Mouse (Mus musculus): ENCODE measurements around the gene Tmem114.
A peak's percentile ranks its signal among the peaks of the same experiment; 100 is the strongest.

Gene Tmem114

DNA sequence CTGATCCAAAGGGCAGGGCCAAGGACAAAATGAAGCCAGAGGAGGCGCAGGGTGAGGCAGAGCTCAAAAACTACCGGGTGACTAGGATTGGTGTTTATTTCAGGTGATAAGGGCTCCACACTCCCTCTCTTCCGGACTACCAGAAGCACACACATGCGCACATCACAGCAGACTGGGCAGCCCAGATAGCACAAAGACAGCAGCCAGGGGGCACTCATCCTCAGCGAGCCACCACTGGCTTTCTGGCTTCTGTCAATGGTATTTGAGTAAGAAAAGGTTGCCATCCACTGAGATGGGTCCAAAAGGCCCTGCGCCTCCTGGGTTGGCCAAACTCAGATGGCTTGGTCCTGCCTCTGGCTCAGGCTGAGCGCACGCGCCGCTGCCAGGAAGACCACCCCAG, 15.7 kb downstream of the Tmem114 start:
- DNase-seq (ENCODE audit: low spot score in 2 of 2): no peak

DNA sequence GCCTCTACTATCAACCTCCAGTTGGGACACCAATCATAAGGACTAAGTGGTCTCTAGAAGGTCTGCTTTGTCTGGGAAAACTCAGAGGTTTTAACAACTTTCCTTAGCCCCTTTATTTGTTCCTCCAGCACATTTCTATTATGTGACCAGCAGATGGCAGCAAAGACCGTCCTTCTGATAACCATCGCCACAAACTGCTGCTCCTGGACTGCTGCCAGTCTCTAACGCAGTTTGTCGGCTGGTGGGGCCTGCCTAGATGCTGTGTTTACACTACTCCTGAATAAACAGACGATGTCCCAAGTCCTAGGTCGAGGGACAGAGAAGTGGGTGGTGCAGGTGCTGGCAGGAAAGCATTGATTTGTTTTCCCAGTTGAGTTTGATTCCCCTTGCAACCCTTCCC, 18.2 kb downstream of the Tmem114 start:
- peak; percentile 59 to 78 for DNase-seq (ENCODE audit: low spot score in 2 of 2)

DNA sequence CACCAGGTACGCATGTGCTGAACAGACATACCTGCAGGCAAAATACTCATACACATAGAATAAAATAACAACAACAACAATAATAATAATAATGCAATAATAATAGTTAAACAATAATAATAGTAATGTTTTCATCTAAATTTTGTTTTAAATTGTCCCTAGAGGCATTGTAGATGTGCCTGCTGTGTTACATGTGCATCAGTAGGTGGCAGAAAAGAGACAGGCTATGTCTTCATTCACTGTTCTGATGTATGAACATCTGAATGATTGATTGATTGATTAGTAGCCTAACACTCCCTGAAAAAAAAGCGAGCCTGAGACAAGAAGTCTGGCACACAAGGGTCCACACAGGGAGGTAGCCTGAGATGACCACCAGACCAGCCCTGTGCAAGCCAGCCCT, 22.3 kb downstream of the Tmem114 start:
- DNase-seq (ENCODE audit: low spot score in 2 of 2): no peak

DNA sequence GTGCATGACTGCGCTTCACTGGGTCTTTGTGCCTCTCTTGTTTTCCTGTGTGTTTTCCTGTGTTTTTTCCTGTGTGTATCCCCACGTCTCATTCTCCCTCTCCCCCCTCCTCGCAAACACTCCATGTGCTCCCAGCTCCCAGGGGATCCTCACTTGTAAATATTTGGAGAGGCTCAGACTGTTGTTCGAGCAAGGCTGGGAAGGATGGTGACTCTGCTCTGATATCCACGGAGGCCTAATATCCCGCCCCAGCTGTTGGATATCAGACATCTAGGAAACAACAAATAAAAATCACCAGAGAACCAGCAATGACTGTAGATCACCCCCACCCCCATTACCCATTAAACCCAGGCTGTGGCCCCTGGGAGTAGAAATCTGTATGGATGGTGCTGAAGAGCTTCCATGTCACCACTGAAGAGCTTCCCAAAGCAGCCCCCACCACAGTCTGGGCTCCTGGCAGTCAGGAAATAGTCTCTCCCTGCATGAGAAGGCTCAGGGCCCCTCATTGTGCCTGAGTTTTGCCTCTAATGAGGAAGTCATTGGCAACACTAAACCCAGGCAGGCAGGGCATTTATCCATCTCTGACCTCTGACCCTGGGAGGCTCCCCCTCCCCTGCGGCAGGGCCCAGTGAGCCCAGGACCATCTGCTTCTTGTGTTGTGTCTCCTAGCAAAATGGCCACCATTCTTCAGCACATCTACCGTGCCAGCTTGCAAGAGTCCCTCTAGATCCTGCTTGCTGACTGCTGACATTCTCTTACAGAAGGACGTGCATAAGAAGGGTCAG, 23.6 kb downstream of the Tmem114 start:
- no peak for DNase-seq (ENCODE audit: low spot score in 2 of 2)

DNA sequence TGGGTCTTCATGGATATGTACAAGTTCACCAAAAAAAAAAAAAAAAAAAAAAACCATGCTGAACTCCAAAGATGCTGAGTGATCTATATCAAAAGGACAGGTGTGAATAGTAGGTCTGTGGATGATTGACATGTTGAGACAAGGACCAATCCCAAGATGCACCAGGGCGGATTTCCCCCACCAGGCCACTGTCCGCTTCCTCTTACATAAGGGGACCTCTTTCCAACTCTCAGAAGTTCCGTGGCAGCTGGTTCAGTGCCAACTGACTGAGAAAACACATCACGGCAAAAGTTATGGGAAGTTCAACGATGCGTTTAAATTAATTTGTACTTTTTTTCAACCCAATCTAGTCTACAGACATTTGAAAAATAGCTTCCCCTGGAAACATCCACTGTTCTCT, 25.1 kb downstream of the Tmem114 start:
- no peak for DNase-seq (ENCODE audit: low spot score in 2 of 2)

DNA sequence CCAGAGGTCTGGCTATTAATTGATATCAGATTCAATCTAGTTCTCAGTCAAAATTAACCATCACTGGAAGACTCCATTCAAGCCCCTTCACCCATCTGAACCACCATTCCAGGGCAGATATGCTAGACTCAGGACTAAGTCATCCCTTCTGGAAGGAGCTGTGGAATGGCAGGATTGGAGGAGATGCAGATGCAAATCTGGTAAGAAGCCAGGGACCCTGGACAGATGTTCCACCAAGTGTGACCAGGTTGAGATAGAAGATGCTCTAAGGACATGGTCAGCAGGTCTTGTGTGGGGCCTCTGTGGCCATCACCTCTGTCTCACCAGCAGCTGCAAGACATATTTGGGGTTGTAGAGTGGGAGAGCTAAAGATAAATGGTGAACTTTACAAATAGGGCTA, 30.0 kb downstream of the Tmem114 start:
- DNase-seq (ENCODE audit: low spot score in 2 of 2): no peak

DNA sequence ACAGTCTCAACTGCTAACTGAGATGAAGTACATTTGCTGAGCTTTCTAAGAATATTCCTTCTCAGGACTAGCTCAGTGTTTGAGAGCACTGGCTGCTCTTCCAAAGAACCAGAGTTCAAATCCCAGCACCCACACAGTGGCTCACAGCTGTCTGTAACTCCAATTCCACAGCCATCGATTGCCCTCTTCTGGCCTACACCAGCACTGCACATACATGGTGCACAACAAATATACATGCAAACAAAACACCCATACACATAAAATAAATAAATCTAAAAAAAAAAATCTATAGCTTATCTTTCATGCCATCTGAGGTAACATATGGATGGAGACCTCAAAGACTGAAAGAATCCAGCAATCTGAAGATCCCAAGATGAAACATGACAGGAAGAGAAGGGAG, 36.4 kb downstream of the Tmem114 start:
- DNase-seq (ENCODE audit: low spot score in 2 of 2): peak in 1 of 2 experiments; percentile 4

DNA sequence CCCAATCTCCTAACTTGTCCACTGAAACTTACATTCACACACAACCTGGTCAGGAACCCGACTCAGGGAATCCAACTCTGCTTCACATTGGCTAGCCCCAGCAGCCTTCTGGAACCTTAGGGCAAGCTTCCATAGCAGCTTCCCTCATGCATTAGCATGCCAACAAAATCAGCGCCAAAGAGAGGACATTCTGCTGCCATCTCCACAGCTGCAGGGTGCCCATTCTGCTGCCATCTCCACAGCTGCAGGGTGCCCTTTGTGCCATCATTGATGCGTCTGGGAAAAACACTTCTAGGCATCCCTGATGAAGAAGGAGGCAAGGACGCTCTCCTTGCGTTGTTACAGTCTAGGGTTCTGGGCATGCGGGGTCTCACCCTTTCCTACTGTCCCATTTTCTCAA, 38.5 kb downstream of the Tmem114 start:
- DNase-seq (ENCODE audit: low spot score in 2 of 2): no peak

DNA sequence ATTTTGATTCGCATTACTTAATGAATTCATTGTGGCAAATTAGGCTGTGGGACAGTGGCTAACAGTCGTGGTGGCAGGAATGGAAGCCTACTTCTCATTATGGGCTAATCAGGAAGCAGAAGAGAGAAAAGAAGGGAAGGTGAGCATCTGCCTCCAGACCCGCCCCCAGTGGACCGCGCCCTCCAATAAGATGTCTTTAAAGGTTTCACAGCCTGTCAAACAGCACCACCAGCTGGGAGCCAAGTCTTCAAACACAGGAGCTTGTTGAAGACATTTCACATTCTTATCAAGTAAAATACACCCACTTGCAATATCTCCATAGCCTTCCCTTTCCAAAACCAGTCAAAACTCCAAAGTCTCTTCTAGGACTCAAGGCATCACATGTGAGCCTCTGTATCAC, 39.3 kb downstream of the Tmem114 start:
- no peak for DNase-seq (ENCODE audit: low spot score in 2 of 2)

DNA sequence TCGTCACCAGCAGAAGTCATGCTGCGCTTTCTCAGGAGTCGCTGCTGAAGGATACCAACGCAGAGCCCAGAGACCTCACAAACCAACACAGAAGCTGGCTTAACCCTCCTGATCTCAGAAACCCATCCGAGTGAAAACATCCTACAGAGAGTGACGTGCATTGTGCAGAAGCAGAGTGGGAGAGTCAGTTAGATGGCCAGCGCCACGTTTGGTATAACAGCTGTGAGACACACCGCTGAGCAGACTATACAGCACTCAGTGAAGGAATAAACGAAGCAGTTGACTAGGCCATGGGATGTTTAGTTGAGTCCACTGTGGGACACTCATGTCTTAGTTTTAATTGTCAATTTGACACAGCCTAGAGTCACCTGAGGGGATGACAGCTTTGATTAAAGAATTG, 40.2 kb downstream of the Tmem114 start:
- no peak for DNase-seq (ENCODE audit: low spot score in 2 of 2)

DNA sequence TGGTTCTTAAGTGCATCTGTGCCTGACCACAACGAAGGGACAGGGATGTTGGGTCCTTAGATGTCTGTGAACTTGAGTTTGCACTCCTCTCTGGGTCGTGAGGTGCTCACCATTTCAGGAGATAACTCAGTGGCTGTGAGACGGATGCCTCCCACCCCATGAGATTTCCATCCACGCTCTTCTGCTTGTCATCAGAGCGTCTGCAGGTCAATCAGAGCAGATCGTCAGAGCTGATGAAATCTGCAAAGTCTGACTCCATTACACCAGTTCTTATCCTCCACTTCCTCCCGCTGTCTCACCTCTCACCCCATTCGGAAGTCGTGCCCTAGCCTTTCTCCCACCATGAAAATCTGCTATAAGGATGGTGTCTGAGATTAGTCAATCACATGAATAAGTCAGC, 41.5 kb downstream of the Tmem114 start:
- DNase-seq (ENCODE audit: low spot score in 2 of 2): no peak

DNA sequence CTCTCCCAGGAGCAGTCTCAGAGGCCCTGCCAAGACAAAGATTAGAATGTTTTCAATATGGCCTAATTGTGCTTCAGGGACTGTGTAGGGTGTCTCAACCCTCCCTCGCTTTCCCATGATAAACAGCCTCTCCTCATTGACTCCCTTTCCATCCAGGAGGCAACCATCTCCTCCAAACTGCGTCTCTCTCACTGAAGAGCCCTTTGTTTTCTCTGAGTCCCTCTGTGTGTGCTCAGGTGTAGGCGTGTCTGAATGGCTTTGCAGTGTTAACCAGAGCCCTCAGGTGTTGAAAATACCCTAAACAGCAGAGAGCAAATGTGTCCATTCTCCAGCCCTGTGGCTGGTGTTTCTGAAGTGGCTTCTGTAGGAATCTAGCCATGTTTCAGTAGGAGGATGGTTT, 61.9 kb downstream of the Tmem114 start:
- no peak for DNase-seq (ENCODE audit: low spot score in 2 of 2)
